Mouse (Mus musculus) limb, embryonic 12.5 days (tissue): Measurements from ENCODE around the gene Agpat4. TPM values are rescaled to one million over a fixed set of nuclear protein-coding genes. Genes with fewer than 3 reads are reported as not detected.

Source experiments
- ATAC-seq: fragments of 200-750 bp; cut with Nextera tagmentation; 2 replicates; pipeline ENCODE4 v1.8.0; 2017; ENCODE audit warnings: low read depth, moderate TSS enrichment; ENCODE audit not compliant: insufficient number of reproducible peaks, insufficient read depth, low FRiP score, low TSS enrichment
- H3K27ac ChIP-seq: fragments of 300-500 bp; sonication (generic); 2 replicates; pipeline ENCODE4 v1.5.1; 2016; ENCODE audit warnings: mild to moderate bottlenecking, moderate library complexity
- H3K27me3 ChIP-seq: fragments of 300-500 bp; sonication (generic); 2 replicates; pipeline ENCODE4 v1.6.1; 2016; ENCODE audit warnings: mild to moderate bottlenecking, moderate library complexity
- H3K36me3 ChIP-seq: fragments of 300-500 bp; sonication (generic); 2 replicates; pipeline ENCODE4 v1.6.1; 2016; ENCODE audit warnings: mild to moderate bottlenecking, moderate library complexity
- H3K4me1 ChIP-seq: fragments of 300-500 bp; sonication (generic); replicated peaks from 2 replicates; pipeline ENCODE4 v1.6.1; 2016
- H3K4me2 ChIP-seq: fragments of 300-500 bp; sonication (generic); 2 replicates; pipeline ENCODE4 v1.6.1; 2016; ENCODE audit warnings: mild to moderate bottlenecking, moderate library complexity
- H3K4me3 ChIP-seq: fragments of 300-500 bp; sonication (generic); replicated peaks from 2 replicates; pipeline ENCODE4 v1.5.1; 2016; ENCODE audit warnings: mild to moderate bottlenecking
- H3K9ac ChIP-seq: fragments of 300-500 bp; sonication (generic); replicated peaks from 2 replicates; pipeline ENCODE4 v1.6.1; 2016; ENCODE audit warnings: mild to moderate bottlenecking, moderate library complexity
- H3K9me3 ChIP-seq: fragments of 300-500 bp; sonication (generic); 2 replicates; pipeline ENCODE4 v1.6.1; 2016; ENCODE audit warnings: mild to moderate bottlenecking, moderate library complexity
- WGBS: fragments of 180-500 bp; shearing (Covaris S2); methylation state at CpG from one replicate; pipeline ENCODE4 v1.1.7; 2016; 5-methylcytosine and 5-hydroxymethylcytosine counted together
- polyA plus RNA-seq: library from polyadenylated mRNA; unstranded; fragments of >200 nt; fragmentation: Nextera tagmentation; extraction: Ambion mirVana; gene quantifications from 2 replicates; pipeline ENCODE4 v1.2.1, GENCODE M21; 2016

The Agpat4 gene
- polyA plus RNA-seq, 1 experiment from 2014 or later = 41.1 TPM

DNA sequence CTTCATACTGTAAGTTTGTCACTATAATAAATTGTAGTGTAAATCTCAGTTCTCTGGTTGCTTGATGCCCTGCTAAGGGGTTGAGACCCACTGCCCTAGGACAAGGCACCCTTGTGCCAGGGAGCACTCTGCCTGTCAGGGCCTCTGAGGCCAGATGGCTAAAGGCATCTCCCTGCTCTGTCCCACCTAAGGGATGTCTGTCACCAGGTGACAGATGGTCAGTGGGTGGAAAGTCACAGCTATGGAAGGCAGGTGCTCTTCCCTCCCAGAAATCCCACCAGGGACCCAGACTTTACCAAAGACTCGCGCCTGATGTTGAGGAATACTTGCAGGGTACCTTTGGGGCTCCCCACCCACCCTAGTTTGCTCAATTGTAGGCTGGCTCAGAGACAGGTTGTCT, 42.0 kb downstream of the Agpat4 start:
- Histone ChIP-seq H3K27ac (no peak overlapping the region), H3K9ac (no peak overlapping the region), H3K4me3 (no peak overlapping the region), H3K36me3 (peaks cover 25% of the 10 kb centered on the region; the same call in 1 of the 2 replicates), H3K9me3 (no peaks in the 10 kb centered on the region), H3K27me3 (no peaks in the 10 kb centered on the region), H3K4me1 (peaks cover 17% of the 10 kb centered on the region), H3K4me2 (no peak overlapping the region)
- 94% methylated on average over 2 of the region's 2 CpGs for WGBS
- no peak for ATAC-seq

DNA sequence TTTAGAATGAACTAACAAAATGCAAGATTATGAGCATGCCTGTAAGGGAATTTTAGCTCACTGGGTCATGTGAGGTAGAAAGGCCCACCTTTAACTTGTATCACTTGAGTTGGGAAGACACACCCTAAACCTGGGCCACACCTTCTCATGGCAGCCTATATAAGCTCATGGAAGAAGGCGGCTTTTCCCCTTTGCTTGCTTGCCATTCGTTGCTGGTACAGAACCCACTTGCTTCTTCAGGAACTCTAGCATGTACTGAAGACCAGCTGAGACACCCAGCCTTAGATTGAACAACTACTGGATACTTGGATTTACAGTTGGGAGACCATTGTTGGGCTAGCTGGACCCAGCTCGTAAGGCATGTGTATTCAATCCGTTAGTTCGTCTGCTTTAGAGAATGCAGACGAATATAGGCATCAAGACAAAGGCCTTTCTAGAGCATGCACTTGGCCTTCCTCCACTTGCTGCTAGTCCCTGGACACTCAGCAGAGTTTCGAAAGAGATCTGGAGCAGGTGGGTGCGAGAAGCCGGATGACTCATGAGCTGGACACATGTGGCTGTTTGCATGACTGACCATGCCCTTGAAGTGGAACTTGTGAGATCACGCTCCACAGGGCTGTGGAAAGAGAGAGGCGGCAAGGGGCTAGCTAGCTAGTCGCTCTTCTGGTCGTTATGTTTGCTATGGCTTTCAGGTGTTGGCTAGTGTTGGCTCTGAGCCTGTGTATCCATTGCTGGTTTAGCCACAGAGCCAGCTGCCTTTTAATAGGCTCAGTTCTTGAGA, 42.7 kb downstream of the Agpat4 start:
- Histone ChIP-seq H3K9me3 (no peaks in the 10 kb centered on the region), H3K4me3 (no peak overlapping the region), H3K4me1 (peaks cover 17% of the 10 kb centered on the region), H3K9ac (no peak overlapping the region), H3K4me2 (no peak overlapping the region), H3K27ac (no peak overlapping the region), H3K36me3 (peaks cover 29% of the 10 kb centered on the region; the same call in 1 of the 2 replicates), H3K27me3 (no peaks in the 10 kb centered on the region)
- 91% methylated on average over 13 of the region's 13 CpGs for WGBS
- ATAC-seq = no peak

DNA sequence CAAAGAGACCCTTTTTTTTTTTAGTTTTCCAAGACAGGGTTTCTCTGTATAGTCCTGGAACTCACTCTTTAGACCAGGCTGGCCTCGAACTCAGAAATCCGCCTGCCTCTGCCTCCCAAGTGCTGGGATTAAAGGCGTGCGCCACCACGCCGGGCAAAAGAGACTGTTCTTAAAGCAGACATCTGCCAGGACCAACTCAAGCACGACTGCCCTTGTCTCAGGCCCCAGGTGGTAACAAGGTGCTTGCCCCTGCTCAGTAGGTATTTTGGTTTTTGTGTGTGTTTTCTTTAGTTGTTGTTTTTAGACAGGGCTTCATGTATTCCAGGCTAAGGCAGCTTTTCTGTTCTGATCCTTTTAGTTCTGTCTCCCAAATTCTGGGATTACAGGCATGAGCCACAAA, 43.4 kb downstream of the Agpat4 start:
- Histone ChIP-seq H3K27ac (no peak overlapping the region), H3K4me2 (no peak overlapping the region), H3K4me3 (no peak overlapping the region), H3K4me1 (peaks cover 17% of the 10 kb centered on the region), H3K9ac (no peak overlapping the region), H3K36me3 (peaks cover 29% of the 10 kb centered on the region; the same call in 1 of the 2 replicates), H3K9me3 (no peaks in the 10 kb centered on the region), H3K27me3 (no peaks in the 10 kb centered on the region)
- 94% methylated on average over 7 of the region's 7 CpGs for WGBS
- ATAC-seq = no peak

DNA sequence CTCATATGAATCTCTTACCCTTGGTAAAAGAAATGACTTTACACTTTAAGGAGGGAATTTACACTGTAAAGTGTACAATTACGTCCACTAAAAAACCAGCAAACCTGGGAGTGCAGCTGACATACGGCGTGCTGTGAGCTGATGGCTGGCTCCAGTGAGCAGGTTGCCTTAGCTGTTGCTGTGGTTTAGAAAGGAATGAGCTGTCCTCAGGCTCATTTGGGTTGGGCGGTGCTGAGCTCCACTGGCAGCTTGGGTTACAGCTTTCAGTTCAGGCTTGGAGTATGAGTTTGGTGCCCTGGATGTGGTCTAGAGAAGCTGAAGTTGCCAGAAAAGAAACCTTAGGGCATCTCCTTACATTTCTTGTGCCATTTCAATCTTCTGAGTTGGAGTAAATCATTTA, 44.3 kb downstream of the Agpat4 start:
- no peaks in the 10 kb centered on the region for H3K27me3 ChIP-seq
- peaks cover 18% of the 10 kb centered on the region for H3K4me1 ChIP-seq
- no peak overlapping the region for H3K9ac ChIP-seq
- peak overlapping the region; percentile 64; the same call in 1 of the 2 replicates for H3K27ac ChIP-seq
- H3K9me3 ChIP-seq = no peaks in the 10 kb centered on the region
- ATAC-seq = no peak
- no peak overlapping the region for H3K4me3 ChIP-seq
- H3K36me3 ChIP-seq = peaks cover 29% of the 10 kb centered on the region; the same call in 1 of the 2 replicates
- WGBS = 62% methylated on average over 4 of the region's 4 CpGs
- no peak overlapping the region for H3K4me2 ChIP-seq

DNA sequence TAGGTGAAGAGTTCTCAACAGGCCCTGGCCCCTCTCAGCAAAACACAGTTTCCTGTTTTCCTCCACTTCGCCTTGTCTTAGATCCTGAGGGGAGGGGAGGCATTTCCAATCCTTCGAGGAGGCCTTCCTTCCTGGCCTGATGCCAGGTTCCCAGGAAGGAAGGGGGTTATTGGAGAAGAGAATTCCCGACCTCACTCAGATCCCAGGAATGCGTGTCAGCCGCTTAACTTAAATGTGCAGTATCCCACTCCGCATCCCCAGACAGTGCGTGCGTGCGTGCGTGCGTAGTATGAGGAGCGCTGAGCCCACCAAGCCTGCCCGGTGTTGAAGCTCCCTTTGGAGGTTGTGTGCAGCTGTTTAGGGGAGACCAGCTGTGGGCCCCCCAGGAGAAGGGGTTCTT, 44.9 kb downstream of the Agpat4 start:
- Histone ChIP-seq H3K4me2 (no peak overlapping the region), H3K36me3 (peaks cover 29% of the 10 kb centered on the region; the same call in 1 of the 2 replicates)
- no peak for ATAC-seq

DNA sequence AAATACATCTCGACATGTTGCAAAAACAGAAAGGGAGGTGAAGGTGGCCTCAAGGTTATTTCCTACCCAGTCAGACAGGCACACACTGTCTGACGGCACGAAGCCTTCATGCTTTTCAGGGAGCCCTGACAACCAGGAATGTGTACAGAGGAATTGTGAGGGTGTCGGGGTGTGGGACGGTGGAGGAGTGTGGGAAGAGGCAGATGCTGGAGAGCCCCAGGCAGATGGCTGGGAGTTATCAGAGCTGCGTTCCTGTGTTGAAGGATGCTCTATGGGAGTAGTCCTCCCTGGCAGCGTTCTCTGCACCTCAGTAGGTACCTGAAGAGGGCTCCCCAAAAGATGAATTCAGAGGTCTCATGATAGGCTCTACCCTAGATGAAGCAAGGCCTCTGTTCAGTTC, 45.4 kb downstream of the Agpat4 start:
- no peak for ATAC-seq
- no peak overlapping the region for H3K4me2 ChIP-seq
- H3K27ac ChIP-seq = peak overlapping the region; percentile 2; the same call in 1 of the 2 replicates
- no peak overlapping the region for H3K9ac ChIP-seq
- 88% methylated on average over 7 of the region's 7 CpGs for WGBS
- no peaks in the 10 kb centered on the region for H3K9me3 ChIP-seq
- H3K4me1 ChIP-seq = peaks cover 29% of the 10 kb centered on the region
- peaks cover 28% of the 10 kb centered on the region; the same call in 1 of the 2 replicates for H3K36me3 ChIP-seq
- H3K27me3 ChIP-seq = no peaks in the 10 kb centered on the region
- no peak overlapping the region for H3K4me3 ChIP-seq

More for the DNA sequence above, 44.9 kb downstream of the Agpat4 start:
- Histone ChIP-seq H3K27ac (peak overlapping the region; percentile 2; the same call in 1 of the 2 replicates), H3K4me1 (peaks cover 24% of the 10 kb centered on the region), H3K27me3 (no peaks in the 10 kb centered on the region), H3K9me3 (no peaks in the 10 kb centered on the region), H3K4me3 (no peak overlapping the region), H3K9ac (no peak overlapping the region)
- WGBS = 64% methylated on average over 13 of the region's 13 CpGs

DNA sequence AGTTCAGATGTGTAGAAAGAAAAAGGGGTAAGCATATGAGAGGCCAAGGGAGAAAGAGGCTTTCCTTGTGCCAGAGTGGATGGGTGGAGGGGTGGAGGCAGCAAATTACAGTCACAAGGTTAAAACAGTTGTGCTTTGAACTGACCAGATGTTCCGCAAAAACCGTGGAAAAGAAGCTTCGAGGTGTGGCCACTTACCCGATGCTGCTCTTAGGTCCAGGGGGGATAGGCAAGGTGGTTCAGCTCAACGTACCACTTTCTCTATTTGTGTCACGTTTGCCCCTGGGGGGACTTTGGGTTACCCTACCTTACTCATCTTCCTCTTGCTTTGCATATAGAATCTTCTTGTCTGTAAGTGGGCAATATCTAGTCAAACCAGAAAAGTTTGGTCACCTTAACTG, 46.0 kb downstream of the Agpat4 start:
- no peak overlapping the region for H3K4me3 ChIP-seq
- no peaks in the 10 kb centered on the region for H3K27me3 ChIP-seq
- peaks cover 22% of the 10 kb centered on the region; the same call in 1 of the 2 replicates for H3K36me3 ChIP-seq
- H3K27ac ChIP-seq = no peak overlapping the region
- no peak overlapping the region for H3K9ac ChIP-seq
- WGBS = 85% methylated on average over 6 of the region's 6 CpGs
- no peaks in the 10 kb centered on the region for H3K9me3 ChIP-seq
- H3K4me1 ChIP-seq = peaks cover 35% of the 10 kb centered on the region
- H3K4me2 ChIP-seq = no peak overlapping the region
- no peak for ATAC-seq

DNA sequence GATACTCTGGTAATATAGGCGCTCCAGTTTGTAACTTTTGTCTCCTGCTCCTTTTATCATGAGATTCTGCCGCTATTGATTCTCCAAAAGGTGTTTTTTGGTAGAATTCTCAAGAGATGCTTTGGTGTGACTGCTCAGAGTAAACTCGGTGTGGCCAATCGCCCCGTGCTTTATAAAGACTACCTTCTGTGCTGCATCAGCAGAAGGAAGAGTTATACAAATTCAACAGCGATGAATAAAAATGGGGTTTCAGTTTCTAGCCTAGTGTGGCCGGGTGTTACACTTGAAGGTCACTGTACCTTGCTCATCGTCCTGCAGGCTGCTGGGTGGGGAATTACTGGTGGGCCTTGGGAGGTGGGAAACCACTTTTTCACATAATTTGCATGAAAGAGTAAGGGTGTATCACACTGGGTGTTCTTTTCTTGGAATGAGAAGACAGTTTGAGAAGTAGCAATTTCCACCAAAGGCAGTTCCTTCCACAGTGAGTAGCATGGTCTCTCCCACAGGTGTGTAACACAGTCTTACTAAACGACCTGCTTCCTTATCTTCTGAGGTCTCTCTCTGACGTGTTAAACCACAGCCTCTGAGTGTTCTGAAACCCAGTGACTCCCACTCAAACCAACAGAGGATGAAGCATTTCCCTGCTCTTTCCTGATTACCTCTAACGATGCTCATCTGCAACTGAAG, 46.6 kb downstream of the Agpat4 start:
- H3K4me2 ChIP-seq = no peak overlapping the region
- H3K4me1 ChIP-seq = peaks cover 41% of the 10 kb centered on the region
- 84% methylated on average over 11 of the region's 11 CpGs for WGBS
- peaks cover 16% of the 10 kb centered on the region; the same call in 1 of the 2 replicates for H3K36me3 ChIP-seq
- H3K27me3 ChIP-seq = no peaks in the 10 kb centered on the region
- no peak overlapping the region for H3K27ac ChIP-seq
- no peak for ATAC-seq
- no peak overlapping the region for H3K4me3 ChIP-seq
- no peaks in the 10 kb centered on the region for H3K9me3 ChIP-seq
- no peak overlapping the region for H3K9ac ChIP-seq

DNA sequence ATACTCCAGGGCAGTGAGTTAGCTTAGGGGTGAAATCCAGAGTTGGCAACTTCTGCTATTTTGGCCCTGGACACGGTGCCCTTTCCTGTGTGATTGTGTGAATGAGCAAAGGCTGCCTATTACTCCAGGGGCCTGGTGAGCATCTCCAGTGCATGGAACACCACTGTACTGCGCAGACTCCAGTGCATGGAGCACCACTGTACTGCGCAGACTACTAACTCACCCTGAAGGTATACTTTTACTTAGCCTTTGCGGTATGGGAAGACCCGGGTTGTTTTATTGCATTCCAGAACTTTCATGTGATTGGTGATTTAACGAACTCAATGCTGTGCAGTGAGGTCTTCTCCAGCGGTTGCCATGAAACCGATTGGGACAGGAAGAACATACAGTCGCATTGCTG, 47.2 kb downstream of the Agpat4 start:
- no peak for ATAC-seq
- no peak overlapping the region for H3K4me3 ChIP-seq
- WGBS = 85% methylated on average over 9 of the region's 9 CpGs
- H3K36me3 ChIP-seq = peaks cover 12% of the 10 kb centered on the region; the same call in 1 of the 2 replicates
- H3K27ac ChIP-seq = no peak overlapping the region
- H3K4me1 ChIP-seq = peaks cover 46% of the 10 kb centered on the region
- H3K9me3 ChIP-seq = no peaks in the 10 kb centered on the region
- H3K27me3 ChIP-seq = no peaks in the 10 kb centered on the region
- no peak overlapping the region for H3K9ac ChIP-seq
- no peak overlapping the region for H3K4me2 ChIP-seq

DNA sequence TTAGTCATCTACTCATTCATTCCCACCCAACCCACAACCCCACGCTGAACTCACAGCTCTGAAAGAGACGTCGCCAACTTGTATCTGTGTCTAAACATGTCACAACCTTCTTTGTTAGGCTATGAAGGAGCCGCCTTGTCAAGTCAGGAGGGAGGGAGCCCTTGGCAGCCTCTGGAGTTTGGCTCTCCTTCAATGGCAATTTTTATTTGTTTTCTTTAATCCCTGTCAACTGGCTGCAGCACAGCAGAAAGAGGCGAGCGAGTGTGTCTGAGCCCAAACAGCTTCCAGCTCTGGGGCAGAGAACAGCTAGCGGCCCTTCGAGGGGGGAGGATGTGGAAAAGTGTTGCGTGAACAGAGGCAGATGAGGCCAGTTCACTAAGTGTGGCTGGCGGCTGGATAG, 50.0 kb downstream of the Agpat4 start:
- peaks cover 38% of the 10 kb centered on the region for H3K4me1 ChIP-seq
- H3K4me2 ChIP-seq = no peak overlapping the region
- no peaks in the 10 kb centered on the region for H3K27me3 ChIP-seq
- 57% methylated on average over 10 of the region's 10 CpGs for WGBS
- H3K9me3 ChIP-seq = no peaks in the 10 kb centered on the region
- H3K4me3 ChIP-seq = no peak overlapping the region
- H3K27ac ChIP-seq = peak overlapping the region; percentile 13; the same call in 1 of the 2 replicates
- peaks cover 4% of the 10 kb centered on the region; the same call in 1 of the 2 replicates for H3K36me3 ChIP-seq
- no peak overlapping the region for H3K9ac ChIP-seq
- no peak for ATAC-seq

DNA sequence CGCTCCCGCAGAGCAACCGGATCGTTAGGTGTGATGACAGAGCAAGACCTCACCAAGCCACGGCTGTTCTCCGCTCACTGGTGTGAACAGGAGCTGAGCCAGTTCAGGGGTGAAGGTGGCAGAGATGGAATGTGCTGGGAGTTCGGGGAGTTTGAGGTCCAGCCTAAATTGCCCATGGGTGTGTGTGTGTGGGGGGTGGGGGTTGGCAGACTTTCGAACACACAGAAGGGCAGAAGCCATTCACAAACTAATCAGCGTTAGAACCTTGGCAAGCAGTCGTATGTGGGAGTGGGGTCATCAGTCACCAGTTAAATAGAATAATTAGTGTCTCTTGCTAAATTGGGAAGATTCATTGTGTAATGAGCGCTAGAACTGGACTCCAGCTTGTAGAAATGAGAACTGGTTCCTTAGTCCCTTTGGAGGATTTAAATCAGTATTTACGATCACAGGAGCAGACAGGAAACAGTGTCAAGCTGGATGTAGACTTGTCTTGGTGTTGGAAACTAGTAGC, 50.9 kb downstream of the Agpat4 start:
- H3K4me2 ChIP-seq = no peak overlapping the region
- H3K36me3 ChIP-seq = peaks cover 12% of the 10 kb centered on the region; the same call in 1 of the 2 replicates
- no peaks in the 10 kb centered on the region for H3K27me3 ChIP-seq
- H3K27ac ChIP-seq = no peak overlapping the region
- no peaks in the 10 kb centered on the region for H3K9me3 ChIP-seq
- no peak overlapping the region for H3K9ac ChIP-seq
- peaks cover 34% of the 10 kb centered on the region for H3K4me1 ChIP-seq
- ATAC-seq = no peak
- no peak overlapping the region for H3K4me3 ChIP-seq
- 66% methylated on average over 12 of the region's 12 CpGs for WGBS
